Mouse (Mus musculus) splenic B cell, adult 2 months (primary cell): ENCODE results near the gene Ankrd16.

Experiments used
- DNase-seq: peaks from one replicate; pipeline ENCODE4 v3.0.0-alpha.2; 2011; ENCODE audit warnings: low read depth, low spot score
- H3K27me3 ChIP-seq: 2 replicates; pipeline ENCODE4 v1.6.1; 2012; ENCODE audit warnings: mild to moderate bottlenecking, low read length, moderate library complexity, mixed read lengths; ENCODE audit not compliant: control insufficient read depth, poor library complexity, insufficient read depth, severe bottlenecking
- H3K36me3 ChIP-seq: 2 replicates; pipeline ENCODE4 v1.6.1; 2012; ENCODE audit warnings: mild to moderate bottlenecking, low read length, moderate library complexity, mixed read lengths; ENCODE audit not compliant: control insufficient read depth, poor library complexity, insufficient read depth, severe bottlenecking

The Ankrd16 gene

GRCm38 (mm10) chr2:11776415-11776814 lies 1.3 kb upstream of the Ankrd16 start:
- no peaks in the 10 kb centered on the region for H3K27me3 ChIP-seq
- peaks cover 4% of the 10 kb centered on the region for H3K36me3 ChIP-seq
- DNase-seq, result peak; percentile 6

GRCm38 (mm10) chr2:11778087-11778823 lies 579 bp downstream of the Ankrd16 start:
- H3K27me3 ChIP-seq, result no peaks in the 10 kb centered on the region
- DNase-seq, result peak; percentile 93
- H3K36me3 ChIP-seq, result peaks cover 11% of the 10 kb centered on the region

GRCm38 (mm10) chr2:11784159-11784558 lies 6.5 kb downstream of the Ankrd16 start:
- Histone ChIP-seq H3K27me3 (no peaks in the 10 kb centered on the region), H3K36me3 (peaks cover 26% of the 10 kb centered on the region)
- DNase-seq, result no peak

GRCm38 (mm10) chr2:11794668-11795067 lies 17.0 kb downstream of the Ankrd16 start:
- H3K36me3 ChIP-seq, result peaks cover 6% of the 10 kb centered on the region
- H3K27me3 ChIP-seq, result no peaks in the 10 kb centered on the region
- peak; percentile 43 for DNase-seq

GRCm38 (mm10) chr2:11797930-11798364 lies 20.3 kb downstream of the Ankrd16 start:
- no peak for DNase-seq
- no peaks in the 10 kb centered on the region for H3K27me3 ChIP-seq
- no peaks in the 10 kb centered on the region for H3K36me3 ChIP-seq

- Histone ChIP-seq H3K36me3 (no peaks in the 10 kb centered on the region), H3K27me3 (no peaks in the 10 kb centered on the region)
- peak; percentile 11 for DNase-seq
Measured at GRCm38 (mm10) chr2:11801299-11801930, 23.7 kb downstream of the Ankrd16 start.
